ENCODE assay signal across 9 mouse cellular contexts in the genomic region with DNA sequence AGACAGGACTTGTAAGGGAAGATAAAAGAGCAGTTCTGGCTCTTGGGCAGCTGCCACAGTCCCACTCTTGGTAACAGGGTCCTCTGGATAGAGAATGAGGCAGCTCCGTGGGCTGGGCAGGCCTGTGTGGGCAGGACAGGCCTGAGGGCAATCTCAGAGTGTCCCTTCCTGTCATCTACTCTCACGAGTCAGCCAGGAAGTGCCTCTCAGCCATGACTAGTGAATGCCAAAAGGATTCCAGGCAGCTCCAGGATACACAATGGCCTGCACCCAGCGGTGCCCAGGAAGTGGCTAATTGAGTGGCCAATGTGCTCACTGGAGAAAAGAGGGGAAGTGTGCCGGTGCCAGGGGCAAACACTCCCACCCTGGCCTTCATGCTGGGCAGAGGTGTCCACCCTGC. TPM values are rescaled to one million over a fixed set of nuclear protein-coding genes. Genes with fewer than 3 reads are reported as not detected.
DNase-seq lines count a peak whose midpoint lies in the region; ATAC-seq and TF ChIP-seq lines count a peak whose summit lies in the region.
"Had no signal": no experiment of that assay in that cellular context is flagged by ENCODE, and none has a peak within 500 bp of the region (broad histone marks: within the 10 kb centered on the region; RNA-seq: fewer than 3 reads in every experiment).

No protein-coding gene starts in this region.

- no peak for TF ChIP-seq CTCF in layer of hippocampus, adult 2 months (conservative IDR thresholded peaks at IDR 0.05)

- H3K4me1 ChIP-seq in forebrain, embryonic 13.5 days = peaks cover 18% of the 10 kb centered on the region
- peaks cover 58% of the 10 kb centered on the region for H3K4me1 ChIP-seq in hindbrain, embryonic 13.5 days (replicated peaks)

- ATAC-seq in forebrain, embryonic 13.5 days = no peak
- ATAC-seq in hindbrain, embryonic 13.5 days (ENCODE audit: low FRiP score) = no peak
- ATAC-seq in inflammation-experienced regulatory T-cells, adult 6 months = no peak

- DNase-seq in layer of hippocampus, adult 2 months (ENCODE audit: low spot score in 2 of 2) = no peak
- DNase-seq in layer of hippocampus, adult 9-11 months = no peak
- peak; percentile 61 to 78 for DNase-seq in lung, postnatal 4 days
- DNase-seq in thymus, adult 18-20 months = no peak
- DNase-seq in ovary, postnatal 36 days (ENCODE audit: low spot score) = no peak
- DNase-seq: right cerebral cortex, postnatal 4 days had no signal

- peak overlapping the region; percentile 88 for H3K27ac ChIP-seq in layer of hippocampus, adult 2 months
- peak overlapping the region; percentile 32; the same call in 1 of the 2 replicates for H3K27ac ChIP-seq in forebrain, embryonic 13.5 days
- H3K27ac ChIP-seq in hindbrain, embryonic 13.5 days = peak overlapping the region; percentile 40

- WGBS in forebrain, embryonic 13.5 days = 46% methylated on average over 4 of the region's 4 CpGs
- 36% methylated on average over 4 of the region's 4 CpGs for WGBS in hindbrain, embryonic 13.5 days

- no peak overlapping the region for H3K4me3 ChIP-seq in layer of hippocampus, adult 2 months
- no peak overlapping the region for H3K4me3 ChIP-seq in forebrain, embryonic 13.5 days
- H3K4me3 ChIP-seq in hindbrain, embryonic 13.5 days = no peak overlapping the region

- no peak overlapping the region for H3K4me2 ChIP-seq in forebrain, embryonic 13.5 days
- H3K4me2 ChIP-seq in hindbrain, embryonic 13.5 days = no peak overlapping the region

- H3K9me3 ChIP-seq in forebrain, embryonic 13.5 days (replicated peaks) = no peaks in the 10 kb centered on the region
- H3K9me3 ChIP-seq in hindbrain, embryonic 13.5 days = no peaks in the 10 kb centered on the region

- H3K36me3 ChIP-seq in forebrain, embryonic 13.5 days (ENCODE audit: poor library complexity, severe bottlenecking) = no peaks in the 10 kb centered on the region
- H3K36me3 ChIP-seq in hindbrain, embryonic 13.5 days = no peaks in the 10 kb centered on the region

- no peaks in the 10 kb centered on the region for H3K27me3 ChIP-seq in forebrain, embryonic 13.5 days
- no peaks in the 10 kb centered on the region for H3K27me3 ChIP-seq in hindbrain, embryonic 13.5 days

- peak overlapping the region; percentile 32; the same call in 1 of the 2 replicates for H3K9ac ChIP-seq in forebrain, embryonic 13.5 days
- H3K9ac ChIP-seq in hindbrain, embryonic 13.5 days = 0 out of 2 replicates have a peak overlapping the region, but pooled peaks have one; percentile 6

RNA-seq across cellular contexts. Expression of a gene that starts 7.4 kb away (rescaled TPM):
- total RNA-seq in layer of hippocampus, adult 2 months (2021) = 100 to 1,000 TPM; 196 to 207 TPM
- polyA plus RNA-seq in forebrain, embryonic 13.5 days (2015; fragmentation: Nextera tagmentation; extraction: Ambion mirVana) = 6.8 and 8.4 TPM in 2 replicates
- 24.1 and 24.3 TPM in 2 replicates for polyA plus RNA-seq in hindbrain, embryonic 13.5 days (2015; fragmentation: Nextera tagmentation; extraction: Ambion mirVana)
- polyA plus RNA-seq in inflammation-experienced regulatory T-cells, adult 6 months (2017; shearing (Covaris generic)) = not detected

RNA-seq across cellular contexts. Expression of a gene that starts 47.0 kb away (rescaled TPM):
- total RNA-seq in layer of hippocampus, adult 2 months (2021) = 10 to 100 TPM; 35.6 to 37.0 TPM
- polyA plus RNA-seq in forebrain, embryonic 13.5 days (2015; fragmentation: Nextera tagmentation; extraction: Ambion mirVana) = 26.9 and 28.8 TPM in 2 replicates
- 23.2 and 26.7 TPM in 2 replicates for polyA plus RNA-seq in hindbrain, embryonic 13.5 days (2015; fragmentation: Nextera tagmentation; extraction: Ambion mirVana)
- polyA plus RNA-seq in inflammation-experienced regulatory T-cells, adult 6 months (2017; shearing (Covaris generic)) = under 1 TPM; 0.28 to 0.48 (median 0.29) TPM

RNA-seq across cellular contexts. Expression of a gene that starts 59.0 kb away (rescaled TPM):
- total RNA-seq in layer of hippocampus, adult 2 months (2021) = 10 to 100 TPM; 16.3 to 17.1 TPM
- 18.0 and 19.0 TPM in 2 replicates for polyA plus RNA-seq in forebrain, embryonic 13.5 days (2015; fragmentation: Nextera tagmentation; extraction: Ambion mirVana)
- polyA plus RNA-seq in hindbrain, embryonic 13.5 days (2015; fragmentation: Nextera tagmentation; extraction: Ambion mirVana) = 19.3 and 19.8 TPM in 2 replicates
- polyA plus RNA-seq in inflammation-experienced regulatory T-cells, adult 6 months (2017; shearing (Covaris generic)) = 10 to 100 TPM in 1 of 3 experiments, 1 to 10 TPM in 2; 8.1 to 12.5 (median 9.3) TPM

RNA-seq across cellular contexts. Expression of a gene that starts 59.1 kb away (rescaled TPM):
- total RNA-seq in layer of hippocampus, adult 2 months (2021) = 10 to 100 TPM; 35.2 to 46.9 TPM
- 59.2 and 60.5 TPM in 2 replicates for polyA plus RNA-seq in forebrain, embryonic 13.5 days (2015; fragmentation: Nextera tagmentation; extraction: Ambion mirVana)
- polyA plus RNA-seq in hindbrain, embryonic 13.5 days (2015; fragmentation: Nextera tagmentation; extraction: Ambion mirVana) = 52.7 and 57.0 TPM in 2 replicates
- polyA plus RNA-seq in inflammation-experienced regulatory T-cells, adult 6 months (2017; shearing (Covaris generic)) = 10 to 100 TPM; 88.3 to 98.3 (median 92.6) TPM

Comparison
In these comparisons a context has a peak if more than half of its experiments do, and no peak if none do; other contexts are left out.
1. DNase-seq: peak in lung, postnatal 4 days (2 of 2); none in layer of hippocampus, adult 2 months (0 of 2), layer of hippocampus, adult 9-11 months (single experiment), thymus, adult 18-20 months (0 of 2) and ovary, postnatal 36 days (single experiment).
2. H3K27ac ChIP-seq: peak in every context shown above with its lines; median percentile 88 in layer of hippocampus, adult 2 months; 40 in hindbrain, embryonic 13.5 days; 32 in forebrain, embryonic 13.5 days.
3. RNA of a gene that starts 47.0 kb away (polyA plus RNA-seq): 26.9 to 28.8 TPM in forebrain, embryonic 13.5 days and 23.2 to 26.7 TPM in hindbrain, embryonic 13.5 days; 0.28 to 0.48 TPM in inflammation-experienced regulatory T-cells, adult 6 months; every median in the first group is over 10 times any median in the second.